Mouse (Mus musculus) forebrain, embryonic 12.5 days (tissue): ENCODE results near the gene Taok3. TPM values are rescaled to one million over a fixed set of nuclear protein-coding genes. Genes with fewer than 3 reads are reported as not detected.

ENCODE experiments used
- ATAC-seq: fragments of 200-750 bp; cut with Nextera tagmentation; 2 replicates; pipeline ENCODE4 v1.8.0; 2017; ENCODE audit warnings: moderate TSS enrichment; ENCODE audit not compliant: low FRiP score
- H3K27ac ChIP-seq: fragments of 300-500 bp; sonication (generic); 2 replicates; pipeline ENCODE4 v1.5.1; 2016; ENCODE audit warnings: mild to moderate bottlenecking
- H3K27me3 ChIP-seq: fragments of 300-500 bp; sonication (generic); 2 replicates; pipeline ENCODE4 v1.6.1; 2016; ENCODE audit warnings: mild to moderate bottlenecking
- H3K36me3 ChIP-seq: fragments of 300-500 bp; sonication (generic); replicated peaks from 2 replicates; pipeline ENCODE4 v1.6.1; 2016; ENCODE audit warnings: mild to moderate bottlenecking
- H3K4me1 ChIP-seq: fragments of 300-500 bp; sonication (generic); 2 replicates; pipeline ENCODE4 v1.6.1; 2016
- H3K4me2 ChIP-seq: fragments of 300-500 bp; sonication (generic); 2 replicates; pipeline ENCODE4 v1.6.1; 2016; ENCODE audit warnings: mild to moderate bottlenecking, moderate library complexity
- H3K4me3 ChIP-seq: fragments of 300-500 bp; sonication (generic); replicated peaks from 2 replicates; pipeline ENCODE4 v1.5.1; 2016; ENCODE audit warnings: mild to moderate bottlenecking
- H3K9ac ChIP-seq: fragments of 300-500 bp; sonication (generic); 2 replicates; pipeline ENCODE4 v1.6.1; 2016; ENCODE audit warnings: mild to moderate bottlenecking
- H3K9me3 ChIP-seq: fragments of 300-500 bp; sonication (generic); 2 replicates; pipeline ENCODE4 v1.6.1; 2016
- WGBS: fragments of 180-500 bp; shearing (Covaris S2); methylation state at CpG from one replicate; pipeline ENCODE4 v1.1.7; 2016; 5-methylcytosine and 5-hydroxymethylcytosine counted together
- polyA plus RNA-seq: library from polyadenylated mRNA; unstranded; fragments of >200 nt; fragmentation: Nextera tagmentation; extraction: Ambion mirVana; gene quantifications from 2 replicates; pipeline ENCODE4 v1.2.1, GENCODE M21; 2016

Gene Taok3
- polyA plus RNA-seq: 24.3 and 24.8 TPM in 2 replicates

GRCm38 (mm10) chr5:117119777-117120488 is at the start of gene Taok3:
TSS of gene Taok3 (plus strand) at chr5:117120129.
- under 1% methylated on average over 72 of the region's 74 CpGs for WGBS
- ATAC-seq: peak; percentile 94

DNA sequence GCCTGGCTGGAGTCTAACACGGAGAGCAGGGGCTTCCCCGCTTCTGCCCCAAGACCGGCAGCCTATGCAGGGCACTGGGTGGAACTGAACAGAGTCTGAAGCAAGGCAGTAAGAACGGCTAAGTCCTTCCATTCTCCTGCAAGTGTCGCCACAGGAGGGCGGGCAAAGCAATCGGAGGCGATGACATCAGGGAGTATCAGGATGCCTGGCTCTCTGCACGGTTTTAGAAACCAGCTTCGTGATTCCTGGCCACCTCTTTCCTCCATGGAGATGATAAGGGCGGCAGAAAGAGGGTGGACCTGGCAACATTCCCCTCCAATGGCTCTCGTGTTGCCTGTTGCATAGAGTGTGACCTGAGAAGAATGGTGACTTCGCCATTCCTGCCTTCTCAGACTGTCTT is 32.2 kb upstream of the Taok3 start:
- 4% methylated on average over 13 of the region's 13 CpGs for WGBS
- peaks cover 10% of the 10 kb centered on the region for H3K4me1 ChIP-seq
- H3K27me3 ChIP-seq: 0 out of 2 replicates have a peak, but pooled peaks cover 22% of the 10 kb centered on the region
- no peaks in the 10 kb centered on the region for H3K9me3 ChIP-seq
- peak overlapping the region; percentile 13 for H3K4me3 ChIP-seq
- H3K36me3 ChIP-seq: peaks cover 20% of the 10 kb centered on the region
- peak overlapping the region; percentile 43 for H3K4me2 ChIP-seq
- ATAC-seq: no peak
- H3K27ac ChIP-seq: no peak overlapping the region
- peak overlapping the region; percentile 33 for H3K9ac ChIP-seq

More at GRCm38 (mm10) chr5:117119777-117120488, at the start of gene Taok3:
- Histone ChIP-seq H3K4me1 (peaks cover 26% of the 10 kb centered on the region), H3K4me3 (peak within 1 kb of the TSS; percentile 79), H3K4me2 (peak within 1 kb of the TSS; percentile 93), H3K27me3 (peaks cover 13% of the 10 kb centered on the region), H3K9ac (peak within 1 kb of the TSS; percentile 68), H3K36me3 (no peaks in the 10 kb centered on the region), H3K27ac (0 out of 2 replicates have a peak within 1 kb of the TSS, but pooled peaks have one; percentile 42), H3K9me3 (no peaks in the 10 kb centered on the region)

DNA sequence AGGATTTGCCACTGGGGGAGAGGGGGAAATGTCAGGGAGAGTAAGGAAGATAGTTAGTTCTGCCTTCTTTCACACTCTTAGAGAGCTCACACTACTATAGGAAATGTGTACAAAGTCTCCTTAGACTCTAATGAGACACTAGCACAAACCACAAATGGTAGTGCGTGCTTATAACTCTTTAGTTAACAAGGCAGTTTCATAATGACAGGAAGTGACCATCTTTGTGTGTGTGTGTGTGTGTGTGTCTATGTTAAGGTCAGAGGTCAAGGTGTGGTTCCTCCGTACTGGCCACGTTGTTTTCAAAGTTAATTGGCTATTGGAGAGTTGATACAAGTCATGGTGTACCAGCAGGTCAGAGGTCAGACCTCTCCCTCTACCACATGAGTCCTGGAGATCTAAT is 30.8 kb upstream of the Taok3 start:
- WGBS: 66% methylated on average over 3 of the region's 3 CpGs

GRCm38 (mm10) chr5:117089786-117090185 is 30.1 kb upstream of the Taok3 start:
- H3K4me2 ChIP-seq: no peak overlapping the region
- peaks cover 10% of the 10 kb centered on the region for H3K4me1 ChIP-seq
- H3K9ac ChIP-seq: no peak overlapping the region
- 33% methylated on average over 6 of the region's 6 CpGs for WGBS
- no peak overlapping the region for H3K27ac ChIP-seq
- ATAC-seq: no peak
- H3K36me3 ChIP-seq: peaks cover 40% of the 10 kb centered on the region
- H3K9me3 ChIP-seq: no peaks in the 10 kb centered on the region
- H3K27me3 ChIP-seq: 0 out of 2 replicates have a peak, but pooled peaks cover 22% of the 10 kb centered on the region
- no peak overlapping the region for H3K4me3 ChIP-seq

More for the DNA sequence above, 30.8 kb upstream of the Taok3 start:
- ATAC-seq: no peak
- H3K36me3 ChIP-seq: peaks cover 34% of the 10 kb centered on the region
- H3K4me3 ChIP-seq: no peak overlapping the region
- no peak overlapping the region for H3K27ac ChIP-seq
- peaks cover 10% of the 10 kb centered on the region for H3K4me1 ChIP-seq
- H3K4me2 ChIP-seq: no peak overlapping the region
- 0 out of 2 replicates have a peak, but pooled peaks cover 22% of the 10 kb centered on the region for H3K27me3 ChIP-seq
- H3K9ac ChIP-seq: no peak overlapping the region
- no peaks in the 10 kb centered on the region for H3K9me3 ChIP-seq

GRCm38 (mm10) chr5:117094431-117094830 is 25.5 kb upstream of the Taok3 start:
- H3K4me2 ChIP-seq: no peak overlapping the region
- ATAC-seq: no peak
- no peak overlapping the region for H3K9ac ChIP-seq
- no peaks in the 10 kb centered on the region for H3K9me3 ChIP-seq
- no peaks in the 10 kb centered on the region for H3K4me1 ChIP-seq
- 46% methylated on average over 7 of the region's 7 CpGs for WGBS
- H3K27ac ChIP-seq: no peak overlapping the region
- H3K4me3 ChIP-seq: no peak overlapping the region
- no peaks in the 10 kb centered on the region for H3K27me3 ChIP-seq
- H3K36me3 ChIP-seq: peaks cover 68% of the 10 kb centered on the region

- Histone ChIP-seq H3K36me3 (peaks cover 82% of the 10 kb centered on the region), H3K4me3 (no peak overlapping the region), H3K9me3 (no peaks in the 10 kb centered on the region), H3K27ac (no peak overlapping the region), H3K4me2 (no peak overlapping the region), H3K9ac (no peak overlapping the region), H3K4me1 (no peaks in the 10 kb centered on the region), H3K27me3 (no peaks in the 10 kb centered on the region)
- no peak for ATAC-seq
- 49% methylated on average over 3 of the region's 3 CpGs for WGBS
Observed at GRCm38 (mm10) chr5:117096716-117097115, 23.2 kb upstream of the Taok3 start.

- Histone ChIP-seq H3K9me3 (no peaks in the 10 kb centered on the region), H3K9ac (no peak overlapping the region), H3K36me3 (peaks cover 82% of the 10 kb centered on the region), H3K27ac (no peak overlapping the region), H3K4me1 (no peaks in the 10 kb centered on the region), H3K4me2 (no peak overlapping the region), H3K27me3 (no peaks in the 10 kb centered on the region), H3K4me3 (no peak overlapping the region)
- WGBS: 77% methylated on average over 5 of the region's 5 CpGs
- no peak for ATAC-seq
Observed at GRCm38 (mm10) chr5:117099008-117099407, 20.9 kb upstream of the Taok3 start.

DNA sequence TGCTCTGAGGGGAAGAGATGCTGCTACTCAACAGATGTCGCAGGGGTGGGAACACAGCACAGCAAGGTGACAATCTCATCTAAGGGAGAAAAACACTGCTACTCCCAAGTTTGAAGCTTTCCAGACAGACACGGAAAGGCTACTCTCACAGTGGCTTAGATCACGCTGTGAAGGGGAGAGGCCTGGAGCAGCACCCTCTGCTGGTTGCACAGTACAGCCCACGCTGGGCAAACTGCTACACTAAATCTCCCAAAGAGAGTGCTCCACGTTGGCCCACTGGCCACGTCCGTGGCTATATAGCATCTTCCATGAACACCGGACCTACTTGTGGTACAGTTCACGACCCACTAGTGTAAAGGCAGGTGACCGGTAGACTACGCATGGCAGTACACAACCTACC is 20.2 kb upstream of the Taok3 start:
- H3K36me3 ChIP-seq: peaks cover 82% of the 10 kb centered on the region
- no peaks in the 10 kb centered on the region for H3K9me3 ChIP-seq
- no peak overlapping the region for H3K9ac ChIP-seq
- H3K4me1 ChIP-seq: no peaks in the 10 kb centered on the region
- 92% methylated on average over 11 of the region's 11 CpGs for WGBS
- no peak for ATAC-seq
- H3K4me3 ChIP-seq: no peak overlapping the region
- no peak overlapping the region for H3K27ac ChIP-seq
- no peak overlapping the region for H3K4me2 ChIP-seq
- no peaks in the 10 kb centered on the region for H3K27me3 ChIP-seq

GRCm38 (mm10) chr5:117103194-117103929 is 16.6 kb upstream of the Taok3 start:
- Histone ChIP-seq H3K9ac (no peak overlapping the region), H3K27me3 (no peaks in the 10 kb centered on the region), H3K27ac (no peak overlapping the region), H3K9me3 (no peaks in the 10 kb centered on the region), H3K4me1 (peaks cover 6% of the 10 kb centered on the region; the same call in 1 of the 2 replicates), H3K4me3 (no peak overlapping the region), H3K36me3 (peaks cover 100% of the 10 kb centered on the region), H3K4me2 (no peak overlapping the region)
- no peak for ATAC-seq
- WGBS: 94% methylated on average over 20 of the region's 20 CpGs

DNA sequence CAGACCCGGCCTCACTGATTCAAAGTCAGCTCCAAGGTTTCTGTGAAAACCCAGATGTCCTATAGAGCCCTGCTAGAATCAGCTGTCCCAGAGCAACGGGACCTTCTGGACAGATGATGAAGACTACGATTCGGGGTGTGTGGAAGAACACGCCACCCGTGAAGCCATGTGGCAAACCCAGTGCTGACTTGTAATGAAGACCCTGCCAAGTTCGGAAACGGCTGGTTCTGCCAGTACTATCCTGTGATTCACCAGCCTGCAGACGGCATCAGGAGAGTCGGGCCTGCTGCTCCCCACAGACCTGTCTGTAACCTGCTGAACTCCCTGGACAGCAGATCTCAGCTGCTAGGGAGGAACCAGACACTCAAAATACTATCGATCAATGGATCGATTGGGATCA is 15.6 kb upstream of the Taok3 start:
- WGBS: 97% methylated on average over 12 of the region's 12 CpGs
- Histone ChIP-seq H3K36me3 (peaks cover 100% of the 10 kb centered on the region), H3K27me3 (no peaks in the 10 kb centered on the region), H3K4me3 (no peak overlapping the region), H3K9ac (no peak overlapping the region), H3K4me1 (peaks cover 6% of the 10 kb centered on the region; the same call in 1 of the 2 replicates), H3K4me2 (no peak overlapping the region), H3K27ac (no peak overlapping the region), H3K9me3 (no peaks in the 10 kb centered on the region)
- no peak for ATAC-seq

DNA sequence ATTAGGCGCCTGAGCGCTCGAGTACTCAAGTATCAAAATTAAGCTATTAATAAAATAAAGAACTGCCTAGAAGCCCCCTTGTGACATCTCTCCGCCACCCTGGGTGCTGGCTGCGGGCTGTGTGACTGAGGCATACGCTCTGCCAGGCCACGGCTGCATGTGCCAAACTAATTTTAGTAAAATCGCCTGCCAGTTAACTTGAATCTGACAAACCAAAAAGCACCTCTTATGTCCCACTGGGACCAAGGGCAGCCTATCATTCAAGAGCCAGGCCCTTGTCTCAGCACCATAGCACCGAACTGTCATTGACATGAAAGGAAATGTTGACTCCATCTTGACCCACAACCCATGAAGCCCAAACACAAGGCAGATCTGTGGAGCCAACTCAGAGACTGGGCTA is 14.2 kb upstream of the Taok3 start:
- Histone ChIP-seq H3K4me3 (no peak overlapping the region), H3K9ac (no peak overlapping the region), H3K4me2 (no peak overlapping the region), H3K4me1 (peaks cover 6% of the 10 kb centered on the region; the same call in 1 of the 2 replicates), H3K9me3 (no peaks in the 10 kb centered on the region), H3K36me3 (peaks cover 96% of the 10 kb centered on the region), H3K27ac (no peak overlapping the region), H3K27me3 (no peaks in the 10 kb centered on the region)
- 60% methylated on average over 9 of the region's 9 CpGs for WGBS
- no peak for ATAC-seq

DNA sequence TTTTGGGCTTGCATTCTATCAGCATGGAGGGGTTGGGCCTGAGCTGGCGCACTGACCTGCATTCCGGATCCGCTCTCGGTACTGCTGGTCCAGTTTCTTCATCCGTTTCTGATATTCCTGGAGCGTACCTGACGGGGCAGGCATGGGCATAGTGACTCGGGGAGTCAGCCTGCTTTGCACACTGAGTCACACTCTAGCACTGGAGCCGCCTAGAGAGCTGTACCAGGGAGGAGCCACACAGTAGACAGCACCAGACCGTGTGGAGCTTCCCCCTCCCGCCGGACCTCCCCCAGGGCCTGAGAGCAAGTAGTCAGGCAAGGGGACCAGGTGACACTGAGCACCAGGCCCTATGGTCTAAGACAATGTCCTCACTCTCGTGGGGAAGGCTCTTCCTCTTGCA is 11.6 kb upstream of the Taok3 start:
- Histone ChIP-seq H3K4me3 (no peak overlapping the region), H3K9me3 (no peaks in the 10 kb centered on the region), H3K4me1 (peaks cover 6% of the 10 kb centered on the region; the same call in 1 of the 2 replicates), H3K4me2 (no peak overlapping the region), H3K27ac (no peak overlapping the region), H3K9ac (no peak overlapping the region), H3K36me3 (peaks cover 96% of the 10 kb centered on the region), H3K27me3 (no peaks in the 10 kb centered on the region)
- 92% methylated on average over 13 of the region's 13 CpGs for WGBS
- ATAC-seq: no peak
